Mouse (Mus musculus) gastrocnemius, postnatal 25 days (tissue): Measurements from ENCODE around the gene Vangl1. TPM values are rescaled to one million over a fixed set of nuclear protein-coding genes. Genes with fewer than 3 reads are reported as not detected.
"Not testable (repeated sequence)": the region's sequence is repeated elsewhere in the genome, so short reads cannot be mapped to it uniquely, and the experiment has no call there.

Source experiments
- DNase-seq: peaks from one replicate; pipeline ENCODE4 v3.0.0; 2022
- long read RNA-seq, 2 experiments: library from polyadenylated mRNA; stranded (forward); transcript quantifications; one replicate each; pipeline ENCODE4 v2.0.0; 2021
- total RNA-seq, 2 experiments: library from RNA; stranded (reverse); gene quantifications; 1 replicate in 1 of 2; 2 replicates in 1 of 2; pipeline ENCODE4 v1.2.3; 2021

The Vangl1 gene
- total RNA-seq, result 1 to 10 TPM; 3.3 to 4.6 TPM
- long read RNA-seq, experiment 1, partial matches to known transcripts, result 0 of 1 reads
- long read RNA-seq, experiment 1, other reads (novel, unspliced or antisense), result 1 of 1 reads
- long read RNA-seq, experiment 2, full-length matches to known transcripts, result 1 of 2 reads
- long read RNA-seq, experiment 2, partial matches to known transcripts, result 0 of 2 reads
- long read RNA-seq, experiment 2, other reads (novel, unspliced or antisense), result 1 of 2 reads

- DNase-seq, result peak; percentile 82
These were observed at the start of gene Vangl1 for GRCm38 (mm10) chr3:102203781-102204721. Vangl1 (minus strand) TSS chr3:102204693.

- DNase-seq, result no peak
These were observed 49.1 kb upstream of the Vangl1 start for GRCm38 (mm10) chr3:102253554-102253953.

- DNase-seq, result no peak
These were observed 48.4 kb upstream of the Vangl1 start for GRCm38 (mm10) chr3:102252927-102253326.

GRCm38 (mm10) chr3:102250873-102251272 lies 46.4 kb upstream of the Vangl1 start:
- no peak for DNase-seq

GRCm38 (mm10) chr3:102249401-102249991 lies 45.0 kb upstream of the Vangl1 start:
- no peak for DNase-seq

- no peak for DNase-seq
These were observed 40.1 kb upstream of the Vangl1 start for GRCm38 (mm10) chr3:102244601-102245000.

GRCm38 (mm10) chr3:102242854-102243253 lies 38.4 kb upstream of the Vangl1 start:
- no peak for DNase-seq

GRCm38 (mm10) chr3:102231418-102232134 lies 27.1 kb upstream of the Vangl1 start:
- DNase-seq, result no peak

- DNase-seq, result no peak
These were observed 18.3 kb upstream of the Vangl1 start for GRCm38 (mm10) chr3:102222756-102223155.

GRCm38 (mm10) chr3:102218301-102218700 lies 13.8 kb upstream of the Vangl1 start:
- no peak for DNase-seq

GRCm38 (mm10) chr3:102214736-102215135 lies 10.2 kb upstream of the Vangl1 start:
- no peak for DNase-seq

GRCm38 (mm10) chr3:102214299-102214698 lies 9.8 kb upstream of the Vangl1 start:
- no peak for DNase-seq

- no peak for DNase-seq
These were observed 8.4 kb upstream of the Vangl1 start for GRCm38 (mm10) chr3:102212896-102213295.

GRCm38 (mm10) chr3:102212336-102212735 lies 7.8 kb upstream of the Vangl1 start:
- DNase-seq, result no peak

- DNase-seq, result no peak
These were observed 6.8 kb upstream of the Vangl1 start for GRCm38 (mm10) chr3:102211340-102211739.

GRCm38 (mm10) chr3:102210775-102211174 lies 6.3 kb upstream of the Vangl1 start:
- DNase-seq, result no peak

GRCm38 (mm10) chr3:102208861-102209260 lies 4.4 kb upstream of the Vangl1 start:
- no peak for DNase-seq

- no peak for DNase-seq
These were observed 951 bp upstream of the Vangl1 start for GRCm38 (mm10) chr3:102205458-102205830.

GRCm38 (mm10) chr3:102204734-102205457 lies 403 bp upstream of the Vangl1 start:
- not testable (repeated sequence) for DNase-seq

GRCm38 (mm10) chr3:102203131-102203530 lies 1.4 kb downstream of the Vangl1 start:
- DNase-seq, result no peak

- no peak for DNase-seq
These were observed 4.5 kb downstream of the Vangl1 start for GRCm38 (mm10) chr3:102199991-102200390.

- DNase-seq, result no peak
These were observed 5.3 kb downstream of the Vangl1 start for GRCm38 (mm10) chr3:102199226-102199625.
